Comparison of ENCODE assay signal across 8 mouse cellular contexts in genomic region chr11:94320969-94321930, GRCm38 (mm10). TPM values are rescaled to one million over a fixed set of nuclear protein-coding genes. Genes with fewer than 3 reads are reported as not detected.
DNase-seq lines count a peak whose midpoint lies in the region; ATAC-seq and TF ChIP-seq lines count a peak whose summit lies in the region.

No protein-coding gene starts in this region.

- DNase-seq in gastrocnemius, postnatal 10 days: peak; percentile 60
- DNase-seq in gastrocnemius, postnatal 4 days (ENCODE audit: low spot score in 2 of 2): no peak
- peak; percentile 63 for DNase-seq in 416B (ENCODE audit: low read depth)
- peak; percentile 45 for DNase-seq in brain, embryonic 14.5 days (ENCODE audit: low read depth)
- peak; percentile 66 for DNase-seq in liver
- no peak for DNase-seq in urinary bladder, postnatal 4 days (ENCODE audit: low spot score in 2 of 2)

- TF ChIP-seq CTCF in brain, embryonic 14.5 days (IDR thresholded peaks at IDR 0.05; ENCODE audit: borderline replicate concordance, extremely low read depth, insufficient read depth, insufficient read length): no peak

- TF ChIP-seq POLR2A in brain, embryonic 14.5 days (IDR thresholded peaks at IDR 0.05; ENCODE audit: borderline replicate concordance, extremely low read depth, insufficient read depth, insufficient read length, poor library complexity, severe bottlenecking): no peak

- ATAC-seq in granulocyte monocyte progenitor cell, adult 5-6 weeks (replicated peaks; ENCODE audit: poor library complexity, severe bottlenecking): peak; percentile 55
- peak; percentile 38 for ATAC-seq in monocyte, adult 5-6 weeks (replicated peaks; ENCODE audit: insufficient number of reproducible peaks, low FRiP score, low TSS enrichment, poor library complexity, severe bottlenecking)

RNA-seq across cellular contexts. Expression of gene Luc7l3, which starts 0.5 kb away (rescaled TPM):
- total RNA-seq in gastrocnemius, postnatal 10 days (2021): 10 to 100 TPM; 31.8 to 55.4 TPM
- 10 to 100 TPM; 62.7 to 73.3 TPM for total RNA-seq in gastrocnemius, postnatal 4 days (2021)
- polyA plus RNA-seq in brain, embryonic 14.5 days (2012; rRNA removed): 165 and 183 TPM in 2 replicates
- total RNA-seq in granulocyte monocyte progenitor cell, adult 5-6 weeks (2014; fragmentation: Nextera tagmentation): 172 and 209 TPM in 2 replicates
- total RNA-seq in granulocyte monocyte progenitor cell, adult 5-6 weeks (2017): 335 and 378 TPM in 2 replicates
- 180 to 368 TPM (median 210 TPM) in 3 replicates for total RNA-seq in monocyte, adult 5-6 weeks (2017)

RNA-seq across cellular contexts. Expression of gene Ankrd40, which starts 6.6 kb away (rescaled TPM):
- total RNA-seq in gastrocnemius, postnatal 10 days (2021): 100 to 1,000 TPM; 135 to 141 TPM
- total RNA-seq in gastrocnemius, postnatal 4 days (2021): 100 to 1,000 TPM; 127 to 137 TPM
- polyA plus RNA-seq in brain, embryonic 14.5 days (2012; rRNA removed): 47.9 and 57.0 TPM in 2 replicates
- 38.6 and 39.7 TPM in 2 replicates for total RNA-seq in granulocyte monocyte progenitor cell, adult 5-6 weeks (2014; fragmentation: Nextera tagmentation)
- total RNA-seq in granulocyte monocyte progenitor cell, adult 5-6 weeks (2017): 46.9 and 67.0 TPM in 2 replicates
- 51.5 to 78.7 TPM (median 72.6 TPM) in 3 replicates for total RNA-seq in monocyte, adult 5-6 weeks (2017)

RNA-seq across cellular contexts. Expression of gene Gm21885, which starts 39.6 kb away (rescaled TPM):
- total RNA-seq in gastrocnemius, postnatal 10 days (2021): not detected
- not detected for total RNA-seq in gastrocnemius, postnatal 4 days (2021)
- polyA plus RNA-seq in brain, embryonic 14.5 days (2012; rRNA removed): not detected in 2 replicates
- not detected in 2 replicates for total RNA-seq in granulocyte monocyte progenitor cell, adult 5-6 weeks (2014; fragmentation: Nextera tagmentation)
- not detected in 2 replicates for total RNA-seq in granulocyte monocyte progenitor cell, adult 5-6 weeks (2017)
- total RNA-seq in monocyte, adult 5-6 weeks (2017): not detected in 3 replicates

Comparison
In these comparisons a context has a peak if more than half of its experiments do, and no peak if none do; other contexts are left out.
1. DNase-seq: peak in gastrocnemius, postnatal 10 days (single experiment), 416B (single experiment), brain, embryonic 14.5 days (single experiment) and liver (single experiment); none in gastrocnemius, postnatal 4 days (0 of 2) and urinary bladder, postnatal 4 days (0 of 2).